Mouse (Mus musculus) MEL (cell line): ENCODE results near the gene Esyt2. TPM values are rescaled to one million over a fixed set of nuclear protein-coding genes. Genes with fewer than 3 reads are reported as not detected.

Experiments used
- DNase-seq: peaks from one replicate; pipeline ENCODE4 v3.0.0; 2011; ENCODE audit warnings: low read depth, low spot score
- H3K27ac ChIP-seq: 2 replicates; pipeline ENCODE4 v1.5.1; 2012; ENCODE audit warnings: low read depth, mild to moderate bottlenecking, control low read depth, low read length, moderate library complexity; ENCODE audit not compliant: control insufficient read depth
- H3K27me3 ChIP-seq, 2 experiments: fragments of 150-350 bp in 1 of 2; sonication (generic) in 1 of 2; 2 replicates each; pipeline ENCODE4 v1.6.1; 2012; ENCODE audit warnings: low read length in 2 of 2, mild to moderate bottlenecking in 2 of 2, improper control_type of control experiment in 1 of 2, moderate library complexity in 1 of 2; ENCODE audit not compliant: insufficient read depth in 2 of 2, control insufficient read depth in 1 of 2
- H3K36me3 ChIP-seq, 2 experiments: 2 replicates each; pipeline ENCODE4 v1.6.1; 2012 to 2014; ENCODE audit warnings: low read length in 2 of 2, improper control_type of control experiment in 1 of 2, inconsistent platforms in 1 of 2, mild to moderate bottlenecking in 1 of 2; ENCODE audit not compliant: insufficient read depth in 2 of 2, control insufficient read depth in 1 of 2
- H3K4me1 ChIP-seq, 2 experiments: fragments of 150-350 bp in 1 of 2; sonication (generic) in 1 of 2; 2 replicates each; pipeline ENCODE4 v1.6.1; 2012; ENCODE audit warnings: low read length in 2 of 2, improper control_type of control experiment in 1 of 2, mild to moderate bottlenecking in 1 of 2; ENCODE audit not compliant: insufficient read depth in 2 of 2, control insufficient read depth in 1 of 2
- H3K4me3 ChIP-seq, 2 experiments: fragments of 150-350 bp in 1 of 2; sonication (generic) in 1 of 2; 2 replicates each; pipeline ENCODE4 v1.5.1; 2012; ENCODE audit warnings: low read depth in 2 of 2, low read length in 2 of 2, mild to moderate bottlenecking in 2 of 2, moderate library complexity in 2 of 2, control low read depth in 1 of 2, improper control_type of control experiment in 1 of 2; ENCODE audit not compliant: control insufficient read depth in 1 of 2, insufficient read depth in 1 of 2
- H3K79me2 ChIP-seq: 2 replicates; pipeline ENCODE4 v1.6.1; 2012; ENCODE audit warnings: mild to moderate bottlenecking, low read length, moderate library complexity; ENCODE audit not compliant: control insufficient read depth, poor library complexity, insufficient read depth
- H3K9ac ChIP-seq: 2 replicates; pipeline ENCODE4 v1.6.1; 2012; ENCODE audit warnings: low read depth, mild to moderate bottlenecking, control low read depth, low read length, moderate library complexity; ENCODE audit not compliant: control insufficient read depth, poor library complexity, severe bottlenecking
- H3K9me3 ChIP-seq: fragments of 150-350 bp; sonication (generic); replicated peaks from 2 replicates; pipeline ENCODE4 v1.6.1; 2012; ENCODE audit warnings: mild to moderate bottlenecking, low read length, improper control_type of control experiment, moderate library complexity; ENCODE audit not compliant: insufficient read depth
- CHD2 ChIP-seq: IDR thresholded peaks from 2 replicates; pipeline ENCODE4 v1.6.1; 2011; ENCODE audit warnings: low read length, improper control_type of control experiment
- CTCF ChIP-seq, 3 experiments: IDR thresholded peaks in 2 of 3; conservative IDR thresholded peaks in 1 of 3; 2 replicates each; pipeline ENCODE4 v1.5.1; 2011 to 2012; ENCODE audit warnings: low read length in 3 of 3, low read depth in 2 of 3, mild to moderate bottlenecking in 2 of 3, improper control_type of control experiment in 1 of 3, inconsistent platforms in 1 of 3, mixed read lengths in 1 of 3, moderate library complexity in 1 of 3; ENCODE audit not compliant: control insufficient read depth in 1 of 3, insufficient read depth in 1 of 3, poor library complexity in 1 of 3, severe bottlenecking in 1 of 3
- ELF1 ChIP-seq: IDR thresholded peaks from 2 replicates; pipeline ENCODE4 v1.6.1; 2014; ENCODE audit warnings: low read depth, mild to moderate bottlenecking, inconsistent platforms, low read length, improper control_type of control experiment, moderate library complexity
- HCFC1 ChIP-seq: IDR thresholded peaks from 2 replicates; pipeline ENCODE4 v1.6.1; 2012; ENCODE audit warnings: low read depth, mild to moderate bottlenecking, inconsistent platforms, low read length, improper control_type of control experiment, moderate library complexity
- MEF2A ChIP-seq: IDR thresholded peaks from 2 replicates; pipeline ENCODE4 v1.6.1; 2014; ENCODE audit warnings: low read depth, mild to moderate bottlenecking, inconsistent platforms, low read length, improper control_type of control experiment; ENCODE audit not compliant: poor library complexity, insufficient replicate concordance, severe bottlenecking; ENCODE audit errors: extremely low read depth
- MXI1 ChIP-seq: IDR thresholded peaks from 2 replicates; pipeline ENCODE4 v1.6.1; 2011; ENCODE audit warnings: mild to moderate bottlenecking, low read depth, low read length, improper control_type of control experiment
- MYC ChIP-seq: IDR thresholded peaks from 2 replicates; pipeline ENCODE4 v1.6.1; 2011; ENCODE audit warnings: low read depth, mild to moderate bottlenecking, low read length, improper control_type of control experiment, moderate library complexity
- RAD21 ChIP-seq: IDR thresholded peaks from 2 replicates; pipeline ENCODE4 v1.6.1; 2011; ENCODE audit warnings: mild to moderate bottlenecking, low read depth, low read length, improper control_type of control experiment
- SMC3 ChIP-seq: IDR thresholded peaks from 2 replicates; pipeline ENCODE4 v1.6.1; 2011; ENCODE audit warnings: low read depth, low read length, improper control_type of control experiment
- UBTF ChIP-seq: IDR thresholded peaks from 2 replicates; pipeline ENCODE4 v1.6.1; 2012; ENCODE audit warnings: low read depth, mild to moderate bottlenecking, inconsistent platforms, low read length, improper control_type of control experiment, moderate library complexity, borderline replicate concordance; ENCODE audit not compliant: insufficient read depth
- ZC3H11A ChIP-seq: IDR thresholded peaks from 2 replicates; pipeline ENCODE4 v1.6.1; 2012; ENCODE audit warnings: low read depth, mild to moderate bottlenecking, inconsistent platforms, low read length, improper control_type of control experiment
- polyA plus RNA-seq, 2 experiments: library from polyadenylated mRNA; stranded (reverse) in 1 of 2; unstranded in 1 of 2; fragments of >175 nt in 1 of 2; fragments of >200 nt in 1 of 2; gene quantifications; 2 replicates each; pipeline versions ENCODE4 v1.2.1 to v1.2.4; 2012; ENCODE audit warnings: low replicate concordance in 2 of 2, low read depth in 1 of 2; ENCODE audit not compliant: insufficient read length in 2 of 2, insufficient read depth in 1 of 2, missing spikeins in 1 of 2
- total RNA-seq: library from RNA; depleted of rRNA; stranded (reverse); fragments of 300-350 nt; gene quantifications from 2 replicates; pipeline ENCODE4 v1.2.3, GENCODE M21; 2012

Gene Esyt2
- total and polyA plus RNA-seq, 3 experiments, result 45.3 to 77.7 (median 47.5) TPM

- Histone ChIP-seq H3K27me3 (no peaks in the 10 kb centered on the region), H3K27ac (no peak overlapping the region), H3K79me2 (no peaks in the 10 kb centered on the region), H3K9ac (no peak overlapping the region), H3K9me3 (no peaks in the 10 kb centered on the region), H3K4me1 (0 out of 4 replicates have a peak, but pooled peaks cover 0 to 2% of the 10 kb centered on the region in 2 experiments), H3K36me3 (peaks cover 0 to 75% of the 10 kb centered on the region in 2 experiments; a peak in 2 of 4 replicates), H3K4me3 (no peak overlapping the region)
- DNase-seq, result no peak
- no peak for TF ChIP-seq CHD2
- TF ChIP-seq MXI1, result no peak
- TF ChIP-seq CTCF (IDR thresholded peaks at IDR 0.05 in 2 of 3, conservative IDR thresholded peaks at IDR 0.05 in 1 of 3; ENCODE audit: control insufficient read depth in 1 of 3, insufficient read depth in 1 of 3, low read depth in 2 of 3, low read length in 3 of 3, poor library complexity in 1 of 3, severe bottlenecking in 1 of 3), result no peak
- TF ChIP-seq MEF2A, result no peak
- TF ChIP-seq ELF1, result no peak
These were observed 140.7 kb downstream of the Esyt2 start for GRCm38 (mm10) chr12:116421656-116422055.

GRCm38 (mm10) chr12:116425392-116425791 lies 144.4 kb downstream of the Esyt2 start:
- H3K9ac ChIP-seq, result no peak overlapping the region
- peaks cover 0 to 74% of the 10 kb centered on the region in 2 experiments; a peak in 2 of 4 replicates for H3K36me3 ChIP-seq
- H3K27me3 ChIP-seq, result no peaks in the 10 kb centered on the region
- no peaks in the 10 kb centered on the region for H3K9me3 ChIP-seq
- TF ChIP-seq HCFC1 (no peak), ZC3H11A (no peak; the same call in 1 of the 2 replicates), CTCF (IDR thresholded peaks at IDR 0.05 in 2 of 3, conservative IDR thresholded peaks at IDR 0.05 in 1 of 3; ENCODE audit: control insufficient read depth in 1 of 3, insufficient read depth in 1 of 3, low read depth in 2 of 3, low read length in 3 of 3, poor library complexity in 1 of 3, severe bottlenecking in 1 of 3) (peak; percentile 25 to 49 (median 25); a peak in 3 of 6 replicates), SMC3 (peak; percentile 51), RAD21 (peak; percentile 39)
- H3K4me1 ChIP-seq, result no peaks in the 10 kb centered on the region
- DNase-seq, result peak; percentile 53
- H3K4me3 ChIP-seq, result no peak overlapping the region
- H3K27ac ChIP-seq, result no peak overlapping the region
- H3K79me2 ChIP-seq, result no peaks in the 10 kb centered on the region

- no peaks in the 10 kb centered on the region for H3K79me2 ChIP-seq
- H3K4me1 ChIP-seq, result peaks cover 0 to 3% of the 10 kb centered on the region in 2 experiments; a peak in 2 of 4 replicates
- H3K36me3 ChIP-seq, result peaks cover 11 to 59% of the 10 kb centered on the region in 2 experiments
- H3K27ac ChIP-seq, result no peak overlapping the region
- H3K9ac ChIP-seq, result no peak overlapping the region
- H3K4me3 ChIP-seq, result no peak overlapping the region
- H3K9me3 ChIP-seq, result no peaks in the 10 kb centered on the region
- H3K27me3 ChIP-seq, result no peaks in the 10 kb centered on the region
- TF ChIP-seq UBTF, result no peak
- TF ChIP-seq MYC, result no peak
- peak; percentile 67 for DNase-seq
These were observed 152.7 kb downstream of the Esyt2 start for GRCm38 (mm10) chr12:116433742-116434141.
